Mouse (Mus musculus): Measurements from ENCODE around the gene Dhh. TPM values are rescaled to one million over a fixed set of nuclear protein-coding genes. Genes with fewer than 3 reads are reported as not detected.

Gene Dhh
- polyA plus RNA-seq, 1 experiment from 2014 or later: 0.62 TPM

GRCm38 (mm10) chr15:98852733-98853132 lies 45.6 kb downstream of the Dhh start:
- ATAC-seq (replicated peaks; ENCODE audit: low FRiP score, low TSS enrichment, low read depth) (no peak), DNase-seq (ENCODE audit: low spot score) (no peak)
- H3K4me1 ChIP-seq (replicated peaks; ENCODE audit: control insufficient read depth, insufficient read depth, low read length): no peaks in the 10 kb centered on the region
- no peaks in the 10 kb centered on the region for H3K27me3 ChIP-seq (replicated peaks; ENCODE audit: control insufficient read depth, insufficient read depth, low read length)
- H3K9me3 ChIP-seq (ENCODE audit: control insufficient read depth, low read length): no peaks in the 10 kb centered on the region
- WGBS: 85% methylated on average over 9 of the region's 9 CpGs
- no peak overlapping the region for H3K4me3 ChIP-seq (ENCODE audit: low read depth, low read length)
- no peak overlapping the region for H3K9ac ChIP-seq (ENCODE audit: low read length)
- H3K27ac ChIP-seq (ENCODE audit: low read depth): no peak overlapping the region
- H3K36me3 ChIP-seq (ENCODE audit: control insufficient read depth, insufficient read depth, low read length): peaks cover 100% of the 10 kb centered on the region
- H3K4me2 ChIP-seq (ENCODE audit: low read length): no peak overlapping the region

- no peaks in the 10 kb centered on the region for H3K4me1 ChIP-seq (replicated peaks; ENCODE audit: control insufficient read depth, insufficient read depth, low read length)
- peaks cover 100% of the 10 kb centered on the region for H3K36me3 ChIP-seq (ENCODE audit: control insufficient read depth, insufficient read depth, low read length)
- DNase-seq (ENCODE audit: low spot score) (no peak), ATAC-seq (replicated peaks; ENCODE audit: low FRiP score, low TSS enrichment, low read depth) (no peak)
- WGBS: 94% methylated on average over 9 of the region's 9 CpGs
- H3K4me3 ChIP-seq (ENCODE audit: low read depth, low read length): no peak overlapping the region
- H3K9me3 ChIP-seq (ENCODE audit: control insufficient read depth, low read length): no peaks in the 10 kb centered on the region
- H3K4me2 ChIP-seq (ENCODE audit: low read length): no peak overlapping the region
- H3K9ac ChIP-seq (ENCODE audit: low read length): no peak overlapping the region
- H3K27ac ChIP-seq (ENCODE audit: low read depth): no peak overlapping the region
- no peaks in the 10 kb centered on the region for H3K27me3 ChIP-seq (replicated peaks; ENCODE audit: control insufficient read depth, insufficient read depth, low read length)
Observed at GRCm38 (mm10) chr15:98852071-98852470, 46.3 kb downstream of the Dhh start.

DNA sequence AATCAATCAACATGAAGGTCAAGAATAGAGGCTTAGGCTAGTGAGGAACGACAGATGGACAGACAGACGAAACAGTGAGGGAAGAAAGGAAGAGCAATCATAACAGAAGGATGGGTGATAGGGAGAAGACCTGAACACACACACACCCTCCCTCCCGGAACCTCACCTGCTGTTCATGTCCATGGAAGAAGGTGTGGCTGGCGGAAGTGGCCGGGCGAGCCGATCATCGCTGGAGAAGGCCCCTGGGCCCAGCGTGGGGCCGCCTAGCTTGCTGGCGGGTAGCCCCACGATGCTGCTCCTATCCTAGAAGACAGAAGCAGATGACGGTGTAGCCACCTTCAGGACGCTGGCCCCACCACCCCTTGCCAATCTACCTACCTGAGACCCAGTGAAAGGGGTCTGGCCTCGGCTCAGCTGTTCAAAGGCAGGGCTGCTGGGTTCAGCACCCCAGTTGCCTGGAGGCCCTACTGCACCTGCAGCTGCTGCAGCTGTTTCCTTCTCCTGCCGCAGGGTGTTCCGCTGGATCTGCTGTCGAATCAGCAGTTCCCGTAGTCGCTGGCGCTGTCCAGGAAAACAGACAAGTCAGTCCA lies 47.0 kb downstream of the Dhh start:
- Histone ChIP-seq H3K27me3 (replicated peaks; ENCODE audit: control insufficient read depth, insufficient read depth, low read length) (no peaks in the 10 kb centered on the region), H3K36me3 (ENCODE audit: control insufficient read depth, insufficient read depth, low read length) (peaks cover 100% of the 10 kb centered on the region), H3K9me3 (ENCODE audit: control insufficient read depth, low read length) (no peaks in the 10 kb centered on the region), H3K4me1 (replicated peaks; ENCODE audit: control insufficient read depth, insufficient read depth, low read length) (no peaks in the 10 kb centered on the region), H3K4me2 (ENCODE audit: low read length) (no peak overlapping the region), H3K27ac (ENCODE audit: low read depth) (no peak overlapping the region), H3K9ac (ENCODE audit: low read length) (no peak overlapping the region), H3K4me3 (ENCODE audit: low read depth, low read length) (no peak overlapping the region)
- DNase-seq (ENCODE audit: low spot score) (no peak), ATAC-seq (replicated peaks; ENCODE audit: low FRiP score, low TSS enrichment, low read depth) (no peak)
- 88% methylated on average over 21 of the region's 21 CpGs for WGBS

DNA sequence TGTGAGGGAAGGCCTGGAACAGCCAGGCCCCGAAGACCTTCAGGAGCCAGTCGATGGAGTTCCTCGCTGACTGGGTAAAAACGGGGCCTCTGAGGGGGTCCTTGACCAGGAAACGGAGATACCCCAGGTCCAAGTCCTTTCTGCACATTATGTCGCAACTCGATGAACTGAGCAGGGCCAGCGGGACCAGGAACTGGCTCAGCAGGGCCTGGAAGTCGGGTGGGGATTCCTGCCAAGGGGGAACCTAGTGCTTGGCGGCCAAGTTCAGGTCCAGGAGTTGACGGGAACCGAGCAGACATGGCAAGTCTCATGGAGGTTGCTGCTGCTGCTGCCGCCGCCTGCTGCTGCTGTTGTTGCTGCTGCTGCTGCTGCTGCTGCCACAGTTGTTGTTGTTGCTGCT lies 47.7 kb downstream of the Dhh start:
- Histone ChIP-seq H3K36me3 (ENCODE audit: control insufficient read depth, insufficient read depth, low read length) (peaks cover 100% of the 10 kb centered on the region), H3K27ac (ENCODE audit: low read depth) (no peak overlapping the region), H3K9ac (ENCODE audit: low read length) (no peak overlapping the region), H3K27me3 (replicated peaks; ENCODE audit: control insufficient read depth, insufficient read depth, low read length) (no peaks in the 10 kb centered on the region), H3K4me1 (replicated peaks; ENCODE audit: control insufficient read depth, insufficient read depth, low read length) (no peaks in the 10 kb centered on the region), H3K4me3 (ENCODE audit: low read depth, low read length) (no peak overlapping the region), H3K4me2 (ENCODE audit: low read length) (no peak overlapping the region), H3K9me3 (ENCODE audit: control insufficient read depth, low read length) (no peaks in the 10 kb centered on the region)
- 91% methylated on average over 14 of the region's 14 CpGs for WGBS
- DNase-seq (ENCODE audit: low spot score) (no peak), ATAC-seq (replicated peaks; ENCODE audit: low FRiP score, low TSS enrichment, low read depth) (no peak)

DNA sequence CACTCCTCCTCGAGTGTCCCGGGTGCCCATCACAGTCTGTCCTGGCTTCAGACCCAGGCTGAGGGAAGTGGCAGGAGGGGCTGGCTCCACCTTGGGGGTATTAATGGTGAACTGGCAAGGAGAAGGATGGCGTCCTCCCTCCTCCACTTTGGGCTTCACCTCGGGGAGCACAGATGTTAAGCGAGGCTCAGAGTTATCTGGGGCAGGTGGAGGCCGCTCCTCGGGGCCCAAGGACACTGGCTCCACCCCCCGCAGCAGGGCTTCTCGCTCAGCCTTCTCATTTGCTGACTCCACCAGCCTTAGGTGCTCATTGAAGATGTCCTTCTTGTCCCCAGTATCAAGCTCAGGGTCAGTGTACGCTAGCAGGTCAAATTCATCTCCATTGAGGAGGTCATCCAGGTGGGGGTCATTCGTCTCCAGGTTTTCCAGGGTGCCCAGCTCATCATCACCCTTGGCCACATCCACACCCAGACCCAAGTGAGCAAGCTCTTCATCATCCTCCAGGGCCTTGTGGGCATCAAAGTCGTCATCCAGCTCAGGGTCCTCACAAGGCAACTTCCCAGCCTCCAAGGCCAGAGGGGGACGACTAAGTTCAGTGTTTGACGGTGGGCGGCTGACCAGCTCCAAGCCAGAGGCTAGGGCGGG lies 48.3 kb downstream of the Dhh start:
- Histone ChIP-seq H3K36me3 (ENCODE audit: control insufficient read depth, insufficient read depth, low read length) (peaks cover 100% of the 10 kb centered on the region), H3K27me3 (replicated peaks; ENCODE audit: control insufficient read depth, insufficient read depth, low read length) (no peaks in the 10 kb centered on the region)
- no peak for ATAC-seq (replicated peaks; ENCODE audit: low FRiP score, low TSS enrichment, low read depth)

DNA sequence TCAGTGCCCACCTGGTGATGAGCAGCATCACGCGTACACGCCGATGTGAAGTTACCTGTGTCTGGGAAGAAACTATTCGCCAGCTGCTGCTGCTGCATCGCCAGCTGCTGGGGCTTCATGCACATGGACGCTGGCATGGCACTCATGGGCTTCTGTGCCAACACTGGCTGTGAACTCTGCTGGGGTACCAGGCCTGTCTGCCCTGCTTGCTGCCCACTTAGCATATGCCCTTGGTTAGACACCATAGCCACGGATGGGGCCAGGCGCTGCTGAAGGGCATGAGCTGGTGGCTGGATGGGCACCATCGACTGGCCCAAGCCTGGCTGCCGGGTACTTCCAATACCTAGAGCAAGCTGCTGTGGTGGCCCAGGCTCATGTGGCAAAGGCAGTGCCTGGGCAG lies 49.2 kb downstream of the Dhh start:
- H3K9ac ChIP-seq (ENCODE audit: low read length): no peak overlapping the region

More for the DNA sequence above, 48.3 kb downstream of the Dhh start:
- Histone ChIP-seq H3K9me3 (ENCODE audit: control insufficient read depth, low read length) (no peaks in the 10 kb centered on the region), H3K4me1 (replicated peaks; ENCODE audit: control insufficient read depth, insufficient read depth, low read length) (no peaks in the 10 kb centered on the region), H3K9ac (ENCODE audit: low read length) (no peak overlapping the region), H3K4me2 (ENCODE audit: low read length) (no peak overlapping the region), H3K4me3 (ENCODE audit: low read depth, low read length) (no peak overlapping the region), H3K27ac (ENCODE audit: low read depth) (no peak overlapping the region)
- DNase-seq (ENCODE audit: low spot score): no peak
- 91% methylated on average over 16 of the region's 16 CpGs for WGBS

DNA sequence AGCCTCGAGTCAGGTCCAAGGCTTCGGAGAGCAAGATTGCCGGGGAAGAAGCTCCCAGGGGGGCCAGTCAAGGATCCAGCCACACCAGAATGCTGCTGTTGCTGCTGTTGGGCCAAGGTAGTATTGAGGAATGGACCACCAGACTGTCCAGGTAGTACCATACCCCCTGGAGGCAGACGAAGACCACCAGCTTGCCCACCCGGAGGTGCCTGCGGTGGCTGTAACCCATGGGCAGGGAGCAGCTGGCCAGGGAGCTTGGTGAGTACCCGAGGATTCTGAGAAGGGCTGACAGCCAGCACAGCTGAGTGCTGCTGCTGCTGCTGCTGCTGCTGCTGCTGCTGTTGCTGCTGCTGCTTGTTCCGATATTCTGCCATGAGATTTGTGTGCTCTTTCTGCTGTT lies 52.2 kb downstream of the Dhh start:
- ATAC-seq (replicated peaks; ENCODE audit: low FRiP score, low TSS enrichment, low read depth) (no peak), DNase-seq (ENCODE audit: low spot score) (no peak)
- peaks cover 100% of the 10 kb centered on the region for H3K36me3 ChIP-seq (ENCODE audit: control insufficient read depth, insufficient read depth, low read length)
- H3K9me3 ChIP-seq (ENCODE audit: control insufficient read depth, low read length): no peaks in the 10 kb centered on the region
- no peak overlapping the region for H3K9ac ChIP-seq (ENCODE audit: low read length)
- H3K4me1 ChIP-seq (replicated peaks; ENCODE audit: control insufficient read depth, insufficient read depth, low read length): no peaks in the 10 kb centered on the region
- no peak overlapping the region for H3K27ac ChIP-seq (ENCODE audit: low read depth)
- 89% methylated on average over 8 of the region's 8 CpGs for WGBS
- H3K4me2 ChIP-seq (ENCODE audit: low read length): no peak overlapping the region
- H3K27me3 ChIP-seq (replicated peaks; ENCODE audit: control insufficient read depth, insufficient read depth, low read length): no peaks in the 10 kb centered on the region
- H3K4me3 ChIP-seq (ENCODE audit: low read depth, low read length): no peak overlapping the region

More for the DNA sequence above, 49.2 kb downstream of the Dhh start:
- Histone ChIP-seq H3K27ac (ENCODE audit: low read depth) (no peak overlapping the region), H3K4me3 (ENCODE audit: low read depth, low read length) (no peak overlapping the region), H3K27me3 (replicated peaks; ENCODE audit: control insufficient read depth, insufficient read depth, low read length) (no peaks in the 10 kb centered on the region), H3K9me3 (ENCODE audit: control insufficient read depth, low read length) (no peaks in the 10 kb centered on the region), H3K4me2 (ENCODE audit: low read length) (no peak overlapping the region), H3K4me1 (replicated peaks; ENCODE audit: control insufficient read depth, insufficient read depth, low read length) (no peaks in the 10 kb centered on the region), H3K36me3 (ENCODE audit: control insufficient read depth, insufficient read depth, low read length) (peaks cover 100% of the 10 kb centered on the region)
- ATAC-seq (replicated peaks; ENCODE audit: low FRiP score, low TSS enrichment, low read depth): no peak
- no peak for DNase-seq (ENCODE audit: low spot score)
- WGBS: 97% methylated on average over 11 of the region's 11 CpGs

GRCm38 (mm10) chr15:98845149-98845548 lies 53.2 kb downstream of the Dhh start:
- Histone ChIP-seq H3K4me1 (replicated peaks; ENCODE audit: control insufficient read depth, insufficient read depth, low read length) (no peaks in the 10 kb centered on the region), H3K27ac (ENCODE audit: low read depth) (no peak overlapping the region), H3K9me3 (ENCODE audit: control insufficient read depth, low read length) (no peaks in the 10 kb centered on the region), H3K4me2 (ENCODE audit: low read length) (no peak overlapping the region), H3K27me3 (replicated peaks; ENCODE audit: control insufficient read depth, insufficient read depth, low read length) (no peaks in the 10 kb centered on the region), H3K9ac (ENCODE audit: low read length) (no peak overlapping the region), H3K36me3 (ENCODE audit: control insufficient read depth, insufficient read depth, low read length) (peaks cover 100% of the 10 kb centered on the region), H3K4me3 (ENCODE audit: low read depth, low read length) (no peak overlapping the region)
- 95% methylated on average over 2 of the region's 2 CpGs for WGBS
- DNase-seq (ENCODE audit: low spot score) (no peak), ATAC-seq (replicated peaks; ENCODE audit: low FRiP score, low TSS enrichment, low read depth) (no peak)

GRCm38 (mm10) chr15:98843595-98844223 lies 54.6 kb downstream of the Dhh start:
- Histone ChIP-seq H3K36me3 (ENCODE audit: control insufficient read depth, insufficient read depth, low read length) (peaks cover 100% of the 10 kb centered on the region), H3K9ac (ENCODE audit: low read length) (no peak overlapping the region), H3K4me3 (ENCODE audit: low read depth, low read length) (no peak overlapping the region), H3K27me3 (replicated peaks; ENCODE audit: control insufficient read depth, insufficient read depth, low read length) (no peaks in the 10 kb centered on the region), H3K4me2 (ENCODE audit: low read length) (no peak overlapping the region), H3K4me1 (replicated peaks; ENCODE audit: control insufficient read depth, insufficient read depth, low read length) (no peaks in the 10 kb centered on the region), H3K27ac (ENCODE audit: low read depth) (no peak overlapping the region), H3K9me3 (ENCODE audit: control insufficient read depth, low read length) (no peaks in the 10 kb centered on the region)
- WGBS: 94% methylated on average over 11 of the region's 11 CpGs
- ATAC-seq (replicated peaks; ENCODE audit: low FRiP score, low TSS enrichment, low read depth) (no peak), DNase-seq (ENCODE audit: low spot score) (no peak)
